Mouse (Mus musculus) ovary, adult 10 weeks (tissue): ENCODE data around the gene Akap11. TPM values are rescaled to one million over a fixed set of nuclear protein-coding genes. Genes with fewer than 3 reads are reported as not detected.

Source experiments
- polyA plus RNA-seq: library from polyadenylated mRNA; stranded (reverse); fragments of 350-450 nt; fragmentation: Illumina TruSeq; extraction: RNeasy Lipid Tissue Mini Kit (QIAGEN cat#74804); gene quantifications from one replicate; pipeline ENCODE4 v1.2.3, GENCODE M21; 2014

The Akap11 gene
- 105 TPM for polyA plus RNA-seq

GRCm38 (mm10) chr14:78536281-78537165 lies at the start of gene Akap11:
Akap11 (minus strand) TSS chr14:78536808.

Other genes starting within 250 kb of the Akap11 start
- gene Tnfsf11, start 228.8 kb downstream of the Akap11 start, polyA plus RNA-seq, result 1.7 TPM
- gene Dgkh, start 196.0 kb upstream of the Akap11 start, polyA plus RNA-seq, result 10.6 TPM